Mouse (Mus musculus) ovary, adult 18-20 months (tissue): Measurements from ENCODE around the gene Cdh18.

Source experiments
- DNase-seq: peaks from one replicate; pipeline ENCODE4 v3.0.0; 2022; ENCODE audit warnings: low spot score, mixed read lengths

Cdh18 gene

GRCm38 (mm10) chr15:23455344-23455743 is 906.5 kb downstream of the Cdh18 start:
- no peak for DNase-seq

- no peak for DNase-seq
These were observed 908.6 kb downstream of the Cdh18 start for GRCm38 (mm10) chr15:23457401-23457800.

DNA sequence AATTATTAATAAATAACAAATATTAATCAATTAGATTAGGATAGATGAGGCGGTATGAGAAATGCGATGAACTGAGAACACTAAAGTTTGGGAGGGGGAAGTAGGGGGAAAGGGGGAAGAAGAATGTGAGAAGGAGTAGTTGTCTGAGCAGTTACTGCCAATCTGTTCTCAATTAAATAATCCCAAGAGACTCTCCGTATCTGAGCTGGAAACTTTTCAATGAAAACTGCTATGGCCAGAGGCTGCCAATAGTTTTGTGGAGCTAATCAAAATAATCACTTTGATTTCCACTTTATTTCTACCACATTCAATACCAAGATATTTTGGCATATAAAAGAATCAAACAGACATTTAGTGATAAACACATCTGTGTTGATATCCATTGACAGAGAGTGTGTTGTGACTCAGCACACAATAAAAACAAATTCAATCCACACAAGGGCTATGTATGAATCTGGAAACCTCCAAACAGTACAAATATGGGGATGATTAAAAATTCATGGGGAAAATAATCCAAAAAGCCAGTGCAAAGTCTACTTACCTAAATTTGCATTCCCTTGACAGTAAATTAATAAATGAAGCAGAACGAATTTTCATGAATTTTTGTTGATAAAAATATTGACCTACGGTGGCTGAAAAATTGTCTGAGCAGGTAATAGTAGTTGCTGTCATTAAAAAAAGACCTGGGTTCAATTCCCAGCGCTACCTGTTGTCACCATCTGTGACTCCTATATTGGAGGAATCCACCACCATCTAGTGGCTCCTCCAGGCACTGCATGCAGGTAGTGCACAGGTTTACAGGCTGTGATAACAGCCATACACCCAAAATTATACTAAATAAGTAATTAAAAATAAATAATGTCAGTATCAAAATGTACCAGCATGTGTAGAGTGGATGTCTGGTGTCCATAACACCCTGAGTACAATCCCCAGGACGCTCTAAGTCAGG is 922.0 kb downstream of the Cdh18 start:
- no peak for DNase-seq

DNA sequence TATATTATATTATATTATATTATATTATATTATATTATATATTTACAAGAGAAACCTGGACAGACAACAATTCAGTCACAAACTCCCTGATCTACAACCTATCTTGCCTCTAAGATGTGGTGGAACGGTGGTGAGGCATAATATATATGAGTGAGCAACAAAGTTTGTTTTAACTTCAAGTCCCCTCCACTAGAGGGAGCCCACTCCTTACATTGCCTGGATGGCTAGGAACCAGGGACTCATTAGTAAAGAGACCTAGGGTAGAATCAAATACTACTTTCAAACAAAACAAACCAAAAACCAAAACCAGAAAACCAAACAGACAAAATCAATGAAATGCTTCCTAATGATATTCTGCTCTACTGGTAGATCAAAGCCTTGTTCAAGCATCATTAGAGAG is 937.5 kb downstream of the Cdh18 start:
- no peak for DNase-seq

DNA sequence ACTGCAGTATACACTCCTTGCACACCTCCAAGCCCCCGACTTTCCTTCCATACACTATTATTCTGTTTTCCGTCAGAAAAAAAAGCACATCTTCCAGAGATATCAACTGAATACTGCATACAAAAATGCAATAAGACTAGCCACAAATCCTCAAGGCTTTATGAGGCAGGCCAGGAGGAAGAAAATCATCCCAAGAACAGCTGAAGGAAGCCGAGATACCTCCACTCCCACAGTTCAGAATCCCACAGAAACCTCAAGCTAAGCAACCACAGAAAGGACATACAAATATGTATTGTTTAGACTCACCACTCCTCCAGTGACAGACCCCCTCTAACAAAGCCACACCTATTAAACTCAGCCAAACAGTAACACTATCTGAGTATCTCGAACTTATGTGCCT is 957.7 kb downstream of the Cdh18 start:
- no peak for DNase-seq

DNA sequence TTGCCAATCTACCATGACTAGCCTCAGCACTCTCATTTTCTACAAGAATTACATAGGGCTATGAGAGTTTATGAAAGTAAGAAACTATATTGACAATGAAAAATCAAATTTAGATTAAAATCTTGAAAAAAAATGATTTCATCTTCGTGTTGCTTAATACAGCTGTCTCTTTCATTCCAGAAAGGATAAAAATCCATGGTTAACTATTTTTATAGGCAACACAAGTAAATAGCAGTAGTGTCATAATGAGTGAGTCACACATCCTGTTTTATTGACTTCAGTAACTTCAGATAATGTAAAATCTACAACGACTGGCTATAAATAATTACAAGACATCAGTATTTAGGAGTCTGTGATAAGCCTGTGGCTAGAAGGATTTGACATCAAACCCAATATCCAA is 960.9 kb downstream of the Cdh18 start:
- no peak for DNase-seq

DNA sequence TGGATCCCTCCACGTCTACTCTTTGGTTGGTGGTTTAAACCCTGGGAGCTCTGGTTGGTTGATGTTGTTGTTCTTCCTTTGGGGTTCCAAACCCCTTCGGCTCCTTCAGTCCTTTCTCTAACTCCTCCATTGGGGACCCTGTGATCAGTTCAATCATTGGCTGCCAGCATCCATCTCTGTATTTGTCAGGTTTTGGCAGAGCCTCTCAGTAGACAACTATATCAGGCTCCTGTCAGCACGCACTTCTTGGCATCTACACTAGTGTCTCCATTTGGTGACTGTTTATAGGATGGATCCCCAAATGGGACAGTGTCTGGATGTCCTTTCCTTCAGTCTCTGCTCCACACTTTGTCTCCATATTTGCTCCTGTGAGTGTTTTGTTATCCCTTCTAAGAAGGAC is 967.0 kb downstream of the Cdh18 start:
- no peak for DNase-seq

DNA sequence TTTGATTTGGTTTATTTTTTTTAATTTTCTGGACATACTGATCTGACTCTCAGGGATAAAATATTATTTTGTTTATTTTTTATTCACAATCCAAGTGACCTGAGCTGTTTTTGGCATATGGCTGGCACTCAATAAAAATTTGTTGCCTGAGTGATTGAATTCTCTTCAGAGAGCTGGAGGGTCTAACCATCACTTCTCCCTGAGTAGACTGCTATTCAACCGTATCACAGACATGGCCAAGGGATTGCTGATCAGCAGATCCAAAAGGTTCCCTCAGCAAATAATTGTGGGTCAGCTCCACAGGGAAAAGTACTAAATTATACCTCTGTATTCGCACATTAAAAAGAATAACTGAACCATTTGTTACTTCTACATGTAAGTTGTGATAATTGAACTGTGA is 969.3 kb downstream of the Cdh18 start:
- DNase-seq = no peak
